Mouse (Mus musculus) thymus, adult 18-20 months (tissue): ENCODE measurements around the gene Zcchc4.

Source experiments
- DNase-seq, 2 experiments: peaks; one replicate each; pipeline ENCODE4 v3.0.0; 2022; ENCODE audit warnings: mixed read lengths in 2 of 2

The Zcchc4 gene

DNA sequence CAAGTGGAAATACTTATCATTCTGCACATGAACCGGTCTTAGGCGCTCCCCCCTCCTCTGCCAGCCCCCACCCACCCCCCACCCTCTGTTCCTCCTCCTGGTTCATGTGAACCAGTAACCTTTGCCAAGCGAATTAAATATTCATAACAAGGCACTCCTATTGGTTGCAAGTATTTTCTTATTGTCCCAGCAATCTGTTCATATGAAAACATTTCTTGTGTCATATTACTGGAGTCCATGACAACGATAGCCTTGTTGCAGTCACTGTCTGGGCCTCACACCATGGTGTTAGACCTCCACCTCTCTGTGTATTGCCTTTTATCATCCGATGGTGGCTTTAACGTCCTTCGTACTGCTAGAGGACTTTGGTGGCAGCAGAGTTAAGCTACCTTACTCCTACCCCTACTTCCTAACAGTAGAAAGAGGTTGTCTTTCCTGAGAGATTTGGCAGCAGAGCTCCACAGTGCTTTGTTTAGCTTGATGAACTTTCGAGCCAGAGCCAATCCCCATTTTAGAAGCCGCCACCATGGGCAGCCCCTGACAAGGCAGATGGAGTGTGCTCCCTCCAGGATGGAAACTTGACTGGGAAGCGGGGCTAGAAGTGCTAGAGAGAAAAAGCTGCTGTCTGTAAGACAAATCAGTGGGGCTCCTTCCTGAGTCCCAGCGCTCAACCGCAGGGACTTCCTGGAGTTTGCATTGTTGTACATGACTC is 24.2 kb downstream of the Zcchc4 start:
- no peak for DNase-seq

DNA sequence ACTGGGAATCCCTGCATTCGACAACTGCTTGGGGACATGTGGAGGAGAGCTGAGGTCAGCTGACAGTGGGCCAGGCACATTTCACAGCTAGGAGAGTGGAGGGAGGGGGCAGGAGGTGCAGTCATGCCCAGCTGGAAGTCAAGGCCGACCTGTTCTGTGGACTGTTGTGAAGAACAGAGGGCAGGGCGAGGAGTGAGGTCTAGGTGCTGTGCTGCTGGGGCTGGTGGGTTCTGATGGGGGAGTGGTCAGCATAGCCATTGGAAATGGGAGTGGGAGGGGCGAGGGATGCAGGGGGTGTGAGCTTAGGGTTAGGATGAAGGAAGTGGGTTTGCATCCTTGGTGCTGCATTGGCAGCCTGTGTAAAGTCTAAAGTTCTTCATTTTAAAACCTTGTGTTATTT is 30.6 kb downstream of the Zcchc4 start:
- no peak for DNase-seq

DNA sequence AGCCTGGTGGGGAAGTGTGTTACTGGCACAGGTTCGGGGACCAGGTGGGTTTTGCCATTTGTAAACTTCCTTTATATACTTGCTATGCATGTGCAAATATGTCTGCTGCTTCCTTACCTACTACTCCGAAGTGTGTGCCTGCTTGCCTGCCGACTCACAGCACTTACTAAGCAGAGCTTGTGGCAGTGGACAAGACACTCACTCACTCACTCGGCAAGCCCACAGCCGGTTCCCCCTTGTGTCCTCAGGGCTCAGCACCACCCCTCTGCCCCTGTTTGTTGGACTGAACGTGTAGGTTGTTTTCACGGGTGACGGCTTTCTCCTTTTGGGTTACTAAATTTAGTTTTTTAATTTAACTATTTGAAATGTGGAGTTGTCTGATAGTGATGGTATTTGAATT is 31.1 kb downstream of the Zcchc4 start:
- DNase-seq: no peak

DNA sequence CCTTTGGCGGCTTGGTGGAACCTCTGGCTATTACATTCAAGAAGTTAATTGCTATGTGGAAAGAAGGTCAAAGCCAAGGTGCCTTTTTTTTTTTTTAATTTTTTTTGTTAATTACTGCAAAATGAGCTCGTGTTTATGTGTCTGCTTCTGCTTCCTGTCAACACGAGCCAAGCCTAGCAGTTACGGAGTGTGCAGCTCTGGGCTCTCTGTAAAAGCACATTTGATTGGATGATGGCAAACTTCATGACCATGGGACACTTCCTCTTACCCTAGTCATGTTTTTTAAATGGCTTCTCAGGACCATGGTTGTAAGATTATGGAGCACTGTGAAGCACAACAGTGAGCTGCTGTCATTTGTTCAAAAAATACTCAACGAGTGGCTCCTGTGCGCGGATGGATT is 31.8 kb downstream of the Zcchc4 start:
- DNase-seq: no peak

DNA sequence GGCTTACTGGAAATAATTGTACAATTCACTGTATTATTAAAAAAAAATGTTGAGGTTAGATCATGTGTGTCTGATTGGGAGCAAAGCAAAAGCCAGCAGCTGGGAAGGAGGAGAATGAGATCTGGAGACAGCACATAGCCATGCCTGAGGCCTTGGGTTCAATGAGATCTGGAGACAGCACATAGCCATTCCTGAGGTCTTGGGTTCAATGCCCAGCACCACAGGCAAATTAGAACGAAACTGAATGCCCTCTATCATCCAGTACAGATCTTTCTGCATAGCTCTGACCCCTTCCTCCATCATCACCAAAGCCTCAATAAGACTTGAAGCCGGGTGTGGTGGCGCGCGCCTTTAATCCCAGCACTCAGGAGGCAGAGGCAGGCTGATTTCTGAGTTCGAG is 35.2 kb downstream of the Zcchc4 start:
- DNase-seq: no peak

DNA sequence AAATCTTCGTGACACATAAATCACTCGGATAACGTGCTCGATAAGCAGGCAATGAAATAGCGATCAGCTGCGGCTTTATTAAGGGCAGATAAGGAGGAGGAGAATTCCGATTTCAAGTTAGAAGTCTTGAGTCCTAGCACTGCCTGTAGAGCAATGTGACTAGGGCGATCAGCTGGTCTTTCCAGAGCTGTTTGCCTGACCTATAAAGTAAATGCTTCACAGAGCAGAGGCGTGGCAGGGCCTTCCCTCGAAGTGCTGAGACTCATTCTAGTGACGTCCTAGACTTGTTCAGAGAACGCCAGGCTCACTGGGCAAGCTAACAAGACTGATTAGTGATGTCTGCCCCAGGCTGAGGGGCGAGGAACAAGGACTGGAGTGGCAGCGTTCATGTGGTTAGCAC is 35.8 kb downstream of the Zcchc4 start:
- no peak for DNase-seq

DNA sequence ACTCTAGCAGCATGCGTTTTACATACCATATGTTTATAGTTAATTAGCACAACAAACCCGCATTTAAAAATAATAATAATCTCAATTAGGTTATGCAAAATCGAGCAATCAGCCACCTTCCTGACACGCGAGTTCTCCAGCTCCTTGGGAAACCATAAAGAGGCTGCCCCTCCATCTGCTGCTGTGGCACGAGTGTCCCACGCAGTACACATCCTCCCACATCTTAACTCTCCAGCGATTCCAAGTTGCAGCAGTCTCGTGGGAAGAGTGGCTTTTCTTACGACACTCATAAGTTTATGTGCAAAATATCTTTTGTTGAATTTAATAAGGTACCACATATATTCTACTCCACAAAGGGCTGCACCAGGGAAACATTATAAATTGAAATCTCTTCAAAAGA is 37.2 kb downstream of the Zcchc4 start:
- no peak for DNase-seq

DNA sequence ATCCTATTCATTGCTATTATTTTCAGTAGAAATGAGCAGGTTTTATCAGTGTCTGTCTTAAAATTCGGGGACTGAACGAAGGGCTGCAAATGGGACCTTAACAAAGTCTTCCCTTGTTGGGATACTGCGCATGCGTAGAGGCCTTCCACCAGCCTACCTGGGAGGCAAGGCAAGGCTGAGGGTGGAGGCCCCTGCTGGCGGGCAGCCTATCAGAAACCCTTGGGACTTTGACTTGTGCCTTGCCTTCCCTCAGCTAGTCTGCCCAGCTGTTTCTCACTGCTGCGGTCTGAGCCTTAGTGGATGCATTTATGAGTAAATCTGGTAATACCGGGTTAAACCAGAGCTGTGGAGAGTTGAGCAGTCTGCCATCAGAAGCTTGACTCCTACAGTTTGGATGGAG is 38.1 kb downstream of the Zcchc4 start:
- DNase-seq: no peak

DNA sequence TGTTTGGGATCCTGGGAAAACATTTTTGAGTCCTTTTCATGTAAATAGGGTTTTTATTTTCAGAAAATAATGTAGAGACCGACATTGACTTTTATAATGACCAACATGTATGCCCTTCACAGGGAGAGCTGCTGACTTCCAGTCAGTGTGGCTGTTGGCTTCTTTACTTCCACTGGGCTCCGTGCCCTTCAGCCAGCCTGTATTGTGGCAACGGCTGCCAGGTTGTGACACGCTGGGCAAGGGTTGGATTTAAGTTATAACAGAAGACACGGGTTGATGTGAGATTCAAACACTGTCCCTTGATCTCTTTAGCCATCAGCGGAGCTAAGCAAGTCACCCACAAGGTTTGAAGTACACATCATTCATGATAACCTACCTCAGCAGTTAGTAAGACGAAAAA is 43.5 kb downstream of the Zcchc4 start:
- no peak for DNase-seq

DNA sequence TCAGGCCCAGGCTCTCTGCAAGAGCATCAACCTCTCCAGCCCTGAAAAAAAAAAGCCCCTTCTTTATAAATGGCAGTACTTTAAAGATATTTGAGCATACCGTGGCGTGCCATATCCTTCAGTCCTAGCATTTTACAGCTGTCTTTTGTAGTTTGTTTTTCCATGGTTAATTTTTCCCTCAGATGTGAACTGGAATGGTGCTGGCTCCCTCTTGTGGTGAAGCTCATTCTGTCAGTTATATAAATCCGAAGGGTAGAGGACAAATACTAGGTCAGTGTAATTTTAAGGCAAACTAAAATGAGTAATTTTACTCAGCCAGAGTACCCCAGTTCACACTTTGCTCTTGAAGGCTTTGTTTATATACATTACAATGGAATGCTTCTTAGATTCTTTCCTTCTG is 46.5 kb downstream of the Zcchc4 start:
- DNase-seq: no peak

DNA sequence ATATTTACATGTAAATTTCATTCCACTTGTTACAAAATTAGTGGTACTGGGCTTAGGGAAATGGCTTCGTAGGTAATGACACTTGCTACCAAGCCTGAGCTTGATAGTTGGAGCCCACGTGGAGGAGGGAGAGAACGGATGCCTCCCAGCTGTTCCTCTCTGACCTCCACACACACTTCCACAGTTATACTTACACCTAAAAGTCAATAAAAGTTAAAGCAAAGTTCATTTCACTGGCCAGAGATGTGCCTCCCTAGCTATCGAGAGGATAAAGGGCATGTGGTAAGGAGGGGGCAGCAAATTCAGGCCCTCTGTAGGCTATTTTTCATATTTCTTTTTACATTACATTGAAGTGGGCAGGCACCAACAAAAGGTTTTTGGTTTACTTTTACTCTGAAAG is 52.7 kb downstream of the Zcchc4 start:
- DNase-seq: no peak

DNA sequence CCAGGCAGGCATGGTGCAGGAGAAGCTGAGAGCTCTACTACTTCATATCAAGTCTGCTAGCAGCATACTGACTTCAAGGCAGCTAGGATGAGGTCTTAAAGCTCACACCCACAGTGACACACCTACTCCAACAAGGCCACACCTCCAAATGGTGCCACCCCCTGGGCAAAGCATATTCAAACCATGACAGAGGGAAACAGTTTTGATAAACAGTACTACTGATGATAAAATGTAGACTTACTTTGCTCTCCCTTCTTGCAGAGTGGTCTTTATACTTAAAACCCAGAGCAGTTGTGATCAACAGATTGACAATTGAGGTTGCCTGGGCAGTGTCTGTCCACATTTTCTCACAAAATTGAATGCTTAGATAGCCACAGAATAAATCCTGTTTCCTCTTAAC is 57.8 kb downstream of the Zcchc4 start:
- DNase-seq: peak in 1 of 2 experiments; percentile 20

DNA sequence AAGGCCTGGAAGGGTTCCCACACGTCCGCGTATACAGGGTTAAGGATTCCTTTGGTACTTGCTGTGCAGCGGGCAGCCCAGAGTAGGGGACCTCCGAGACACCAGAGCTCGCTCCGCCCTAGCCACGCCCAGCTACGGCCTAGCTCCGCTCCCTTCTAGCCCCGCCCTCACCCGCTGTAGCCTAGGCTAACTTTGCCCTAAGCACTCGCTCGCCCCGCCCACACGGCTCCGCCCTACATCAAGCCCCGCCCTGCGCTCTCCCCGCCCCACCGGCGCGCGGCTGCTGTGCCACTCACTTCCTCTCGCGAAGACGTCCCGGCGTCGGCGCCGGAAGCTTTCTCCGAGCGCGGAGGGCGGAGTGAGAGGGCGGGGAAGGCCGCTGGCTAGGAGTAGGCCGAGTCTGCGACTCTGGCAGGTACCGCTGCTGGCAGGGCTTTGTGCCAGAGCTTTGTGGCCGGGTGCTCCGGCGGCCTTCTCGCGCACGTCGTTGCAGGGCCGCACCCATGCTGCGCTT is 58.6 kb downstream of the Zcchc4 start, which contains the start of gene Anapc4:
Gene Anapc4, plus strand, starts transcription at position 252 of the 514 bp plus-strand sequence.
- peak; percentile 100 for DNase-seq

DNA sequence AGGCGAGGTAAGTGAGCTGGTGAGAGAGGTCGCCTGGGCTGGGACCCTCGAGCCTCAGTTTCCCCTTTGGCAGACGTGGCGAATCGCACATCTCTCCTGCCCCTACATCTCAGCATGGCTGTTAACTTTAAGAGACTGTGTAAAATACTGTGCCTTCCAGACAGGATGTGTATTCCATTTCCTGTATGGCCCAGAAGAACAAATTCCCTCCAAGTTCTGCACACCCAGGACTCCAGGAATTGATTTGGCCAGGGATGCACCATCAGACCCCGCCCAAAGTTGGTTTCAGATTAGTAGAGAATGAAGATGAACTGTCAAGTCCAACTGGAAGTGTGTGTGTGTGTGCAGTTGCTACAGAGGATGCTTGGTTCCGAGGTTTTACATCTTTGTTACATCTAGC is 59.2 kb downstream of the Zcchc4 start:
- no peak for DNase-seq

DNA sequence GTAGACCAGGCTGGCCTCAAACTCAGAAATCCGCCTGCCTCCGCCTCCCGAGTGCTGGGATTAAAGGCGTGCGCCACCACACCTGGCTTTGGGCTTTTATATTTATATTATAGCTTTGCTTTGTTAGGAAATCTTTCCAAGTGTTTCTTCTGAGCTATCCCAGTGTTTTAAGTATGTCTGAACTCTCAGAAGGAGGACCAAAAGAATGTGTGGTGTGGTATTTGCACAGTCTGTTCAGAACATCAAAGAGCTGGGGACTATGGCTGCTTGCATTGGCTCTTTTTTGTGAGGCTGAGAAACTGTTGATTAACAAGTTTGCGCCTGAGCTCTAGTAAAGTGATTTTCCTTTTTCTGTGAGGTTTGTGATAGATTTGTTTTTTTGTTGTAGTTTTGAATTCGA is 69.1 kb downstream of the Zcchc4 start:
- DNase-seq: no peak

DNA sequence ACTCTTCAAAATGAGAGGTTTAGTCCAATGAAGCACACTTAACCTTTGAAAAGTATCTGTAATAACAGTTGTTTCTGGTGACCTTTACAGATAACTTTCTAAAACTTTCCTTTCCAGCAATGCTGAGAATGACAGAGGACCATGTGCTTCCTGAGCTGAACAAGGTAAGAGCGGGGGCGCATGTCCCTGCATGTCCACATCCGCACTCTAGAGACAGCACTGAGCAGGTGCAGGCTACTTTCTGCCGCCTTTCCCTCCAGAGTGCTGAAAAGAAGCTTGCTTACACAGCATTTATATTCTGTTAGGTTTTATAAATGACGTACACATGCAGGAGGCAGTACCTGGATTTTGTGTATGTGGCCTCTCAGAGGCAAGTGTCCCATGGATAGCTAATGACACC is 80.5 kb downstream of the Zcchc4 start:
- no peak for DNase-seq

DNA sequence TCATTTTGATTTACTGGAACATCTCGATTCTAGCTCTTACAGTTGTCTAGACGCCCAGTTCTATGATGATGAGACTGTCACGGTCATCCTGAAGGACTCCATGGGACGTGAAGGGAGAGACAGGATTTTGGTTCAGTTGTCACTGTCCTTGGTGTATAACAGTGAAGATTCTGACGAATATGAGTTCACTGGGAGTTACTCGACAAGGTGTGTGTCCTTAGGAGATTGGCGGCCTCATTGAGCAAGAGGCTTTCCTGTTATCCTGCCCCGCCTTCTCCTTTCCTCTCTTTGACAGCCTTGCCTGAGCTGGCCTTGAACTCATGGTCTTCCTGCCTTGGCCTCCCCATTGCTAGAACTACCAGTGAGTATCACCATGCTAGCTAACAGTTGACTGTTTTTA is 89.2 kb downstream of the Zcchc4 start:
- DNase-seq: no peak

DNA sequence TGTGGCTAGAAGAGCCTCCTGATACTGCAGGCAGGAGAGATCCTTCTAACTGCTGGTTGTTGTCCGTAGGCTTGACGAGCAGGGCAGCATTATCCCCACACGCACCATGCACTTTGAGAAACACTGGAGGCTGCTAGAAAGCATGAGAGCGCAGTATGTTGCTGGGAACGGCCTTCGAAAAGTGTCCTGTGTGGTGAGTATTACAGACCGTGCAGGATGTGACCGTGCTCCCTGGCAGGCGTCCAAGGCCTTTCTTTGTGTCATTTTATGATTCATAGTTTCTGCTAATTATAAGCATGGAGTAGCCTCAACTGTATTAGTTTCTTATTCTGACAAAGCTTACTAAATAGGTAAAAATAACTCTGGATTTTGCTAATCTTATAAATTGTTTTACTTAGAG is 90.6 kb downstream of the Zcchc4 start:
- no peak for DNase-seq

DNA sequence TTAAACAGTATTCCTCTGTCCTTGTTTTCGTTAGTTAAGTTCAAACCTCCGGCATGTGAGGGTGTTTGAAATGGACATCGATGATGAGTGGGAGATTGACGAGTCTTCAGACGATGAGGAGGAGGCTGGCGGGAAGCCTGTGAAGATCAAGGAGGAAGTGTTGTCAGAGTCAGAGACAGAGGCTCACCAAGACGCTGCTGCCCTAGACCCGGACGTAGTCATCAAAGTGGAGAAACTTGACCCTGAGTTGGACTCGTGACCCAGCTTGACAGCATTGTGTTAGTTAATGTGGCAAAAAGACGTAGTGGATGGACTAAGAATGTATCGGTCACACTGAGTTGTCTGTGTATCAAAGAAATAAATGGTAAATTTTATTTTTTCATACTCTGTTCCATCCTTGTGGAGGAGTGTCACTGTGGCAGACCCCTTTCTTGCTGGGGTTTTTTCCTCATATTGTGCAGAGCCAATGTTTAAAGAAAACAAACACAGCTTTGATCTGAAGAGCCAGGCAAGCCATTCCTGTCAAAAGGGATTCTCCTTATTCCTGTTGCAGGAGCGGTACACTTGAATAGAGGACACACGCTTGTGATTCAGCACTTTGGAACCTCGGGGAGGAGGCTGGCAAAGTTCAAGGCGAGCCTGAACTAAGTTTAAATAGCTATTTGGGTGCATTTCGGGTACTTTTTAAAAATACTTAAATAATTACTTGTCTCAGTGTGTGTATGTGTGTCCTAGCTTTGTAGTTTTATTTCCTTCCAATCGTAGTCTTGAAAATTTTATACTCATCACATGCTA is 91.3 kb downstream of the Zcchc4 start:
- no peak for DNase-seq

DNA sequence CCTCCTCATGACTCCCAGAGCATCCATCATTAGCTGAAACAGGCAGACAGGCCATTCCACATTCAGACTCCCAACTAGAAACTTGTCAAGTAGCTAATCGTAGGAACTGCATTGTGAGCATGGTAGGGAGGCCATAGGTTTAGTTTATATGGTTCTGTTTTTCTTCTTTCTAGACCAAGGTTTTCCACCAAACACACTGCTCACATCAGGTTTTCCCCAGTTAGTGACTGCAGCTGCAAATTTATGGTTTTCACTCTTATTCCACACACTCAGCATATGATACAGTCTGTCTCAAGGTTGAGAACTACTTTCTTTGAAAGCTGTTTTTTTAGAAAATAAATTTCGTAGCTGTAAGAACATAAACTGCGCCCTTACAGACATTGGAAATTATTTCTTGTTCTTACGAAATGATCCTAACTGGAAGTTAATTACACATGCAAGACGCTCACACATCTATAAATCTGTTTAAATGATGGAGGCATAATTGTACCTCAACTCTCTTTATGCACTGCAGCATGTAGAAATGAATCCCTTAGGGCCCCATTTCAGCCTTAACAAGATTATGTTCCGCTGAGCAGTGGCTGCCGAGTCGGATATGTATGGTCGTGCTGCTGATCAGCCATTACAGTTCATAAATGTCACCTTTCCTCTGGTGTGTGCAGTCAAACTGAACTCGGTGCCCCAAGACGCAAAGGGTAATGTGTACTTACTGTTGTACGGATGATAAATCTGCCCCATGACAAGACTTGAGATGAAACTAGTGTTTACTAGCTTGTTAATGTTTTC is 93.9 kb downstream of the Zcchc4 start:
- no peak for DNase-seq

DNA sequence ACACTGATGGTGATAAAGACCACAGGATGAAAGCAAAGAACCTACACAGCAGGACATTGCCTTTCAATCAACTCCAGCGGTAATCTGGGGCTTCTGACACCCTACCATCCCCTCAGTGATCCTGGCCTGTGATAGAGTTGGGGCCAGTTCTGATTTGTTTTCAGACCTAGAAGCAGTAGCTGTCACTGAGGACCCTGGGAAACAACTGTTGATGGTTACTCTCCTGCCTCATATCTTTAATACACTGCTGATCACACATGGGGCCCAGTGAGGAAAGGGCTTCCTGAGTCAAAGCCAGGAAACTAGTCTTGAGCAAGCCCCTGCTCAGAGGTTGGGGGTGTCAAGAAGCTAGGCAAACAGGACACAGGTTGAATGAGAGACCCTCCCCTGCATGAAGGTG is 96.3 kb downstream of the Zcchc4 start:
- no peak for DNase-seq

DNA sequence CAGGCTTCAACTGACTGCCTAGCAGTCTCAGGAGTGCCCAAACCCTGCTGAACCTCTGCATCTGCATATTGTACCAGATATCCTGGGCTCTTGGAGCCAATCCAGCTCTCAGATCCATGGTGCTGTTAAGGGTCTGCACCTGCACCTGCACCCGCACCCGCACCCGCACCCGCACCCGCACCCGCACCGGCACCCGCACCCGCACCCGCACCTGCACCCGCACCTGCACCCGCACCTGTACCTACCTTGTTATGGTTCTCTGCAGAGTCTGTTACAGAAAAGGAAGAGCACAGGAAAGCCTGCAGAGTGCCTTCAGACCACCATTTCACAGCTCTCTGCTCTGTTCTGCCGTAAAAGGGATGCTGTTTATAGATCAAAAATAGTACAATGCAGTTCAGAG is 96.8 kb downstream of the Zcchc4 start:
- DNase-seq: peak; percentile 11 to 25
